Mouse (Mus musculus): ENCODE data around the gene Tiparp.

GRCm38 (mm10) chr3:65507766-65508165 lies 20.4 kb upstream of the Tiparp start:
- TF ChIP-seq CTCF (IDR thresholded peaks at IDR 0.05; ENCODE audit: extremely low read depth, insufficient read depth, insufficient read length, insufficient replicate concordance), result no peak
- TF ChIP-seq POLR2A (IDR thresholded peaks at IDR 0.05; ENCODE audit: low read depth, low read length), result no peak

Data from spleen, adult 2 months (tissue).